Mouse (Mus musculus) stomach, postnatal 0 days (tissue): ENCODE data around the gene Nr5a2.

Experiments used
- CTCF ChIP-seq: IDR thresholded peaks from 2 replicates; pipeline ENCODE4 v1.5.1; 2016; ENCODE audit warnings: antibody characterized with exemption, low read depth, mild to moderate bottlenecking, moderate library complexity
- EP300 ChIP-seq: optimal IDR thresholded peaks from 2 replicates; pipeline ENCODE3; 2016; ENCODE audit warnings: antibody characterized with exemption

- TF ChIP-seq CTCF, result no peak
- no peak for TF ChIP-seq EP300
These were observed 2.1 kb downstream of the Nr5a2 start for GRCm38 (mm10) chr1:136958185-136958584.
